Mouse (Mus musculus): Measurements from ENCODE around the gene Sae1.
A peak's percentile ranks its signal among the peaks of the same experiment; 100 is the strongest.
"Not testable (repeated sequence)": the region's sequence is repeated elsewhere in the genome, so short reads cannot be mapped to it uniquely, and the experiment has no call there.

Gene Sae1

GRCm38 (mm10) chr7:16402968-16403948 lies 15.7 kb upstream of the Sae1 start:
- DNase-seq (ENCODE audit: low read depth, low spot score): no peak

GRCm38 (mm10) chr7:16402449-16402848 lies 14.8 kb upstream of the Sae1 start:
- DNase-seq (ENCODE audit: low read depth, low spot score): no peak

DNA sequence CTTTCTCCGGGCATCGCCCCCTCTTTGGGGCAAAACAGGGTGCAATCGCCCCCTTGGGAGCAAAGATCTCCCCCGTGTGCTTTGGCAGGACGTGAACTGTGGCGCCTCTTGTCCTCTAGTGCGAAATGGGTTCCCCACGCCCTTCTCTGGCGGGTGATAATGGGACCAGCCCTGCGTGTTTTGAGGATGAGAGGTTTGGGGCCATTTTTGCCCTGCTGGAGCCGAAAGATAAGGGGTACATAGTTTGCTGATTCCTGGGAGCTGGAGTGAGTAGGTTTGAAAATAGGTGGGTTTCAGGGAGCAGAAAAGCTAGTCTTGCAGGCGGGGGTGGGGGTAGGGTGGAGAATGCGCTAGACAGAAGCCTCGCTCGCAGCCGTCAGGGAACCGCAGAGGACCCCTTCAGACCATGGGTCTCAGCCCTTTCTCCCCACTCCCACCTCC lies 14.4 kb upstream of the Sae1 start:
- DNase-seq (ENCODE audit: low read depth, low spot score): no peak

- DNase-seq (ENCODE audit: low read depth, low spot score): no peak
Measured at GRCm38 (mm10) chr7:16400689-16401611, 13.3 kb upstream of the Sae1 start, which contains the start of gene Zc3h4. Gene Zc3h4, plus strand, starts transcription at chr7:16400910.

DNA sequence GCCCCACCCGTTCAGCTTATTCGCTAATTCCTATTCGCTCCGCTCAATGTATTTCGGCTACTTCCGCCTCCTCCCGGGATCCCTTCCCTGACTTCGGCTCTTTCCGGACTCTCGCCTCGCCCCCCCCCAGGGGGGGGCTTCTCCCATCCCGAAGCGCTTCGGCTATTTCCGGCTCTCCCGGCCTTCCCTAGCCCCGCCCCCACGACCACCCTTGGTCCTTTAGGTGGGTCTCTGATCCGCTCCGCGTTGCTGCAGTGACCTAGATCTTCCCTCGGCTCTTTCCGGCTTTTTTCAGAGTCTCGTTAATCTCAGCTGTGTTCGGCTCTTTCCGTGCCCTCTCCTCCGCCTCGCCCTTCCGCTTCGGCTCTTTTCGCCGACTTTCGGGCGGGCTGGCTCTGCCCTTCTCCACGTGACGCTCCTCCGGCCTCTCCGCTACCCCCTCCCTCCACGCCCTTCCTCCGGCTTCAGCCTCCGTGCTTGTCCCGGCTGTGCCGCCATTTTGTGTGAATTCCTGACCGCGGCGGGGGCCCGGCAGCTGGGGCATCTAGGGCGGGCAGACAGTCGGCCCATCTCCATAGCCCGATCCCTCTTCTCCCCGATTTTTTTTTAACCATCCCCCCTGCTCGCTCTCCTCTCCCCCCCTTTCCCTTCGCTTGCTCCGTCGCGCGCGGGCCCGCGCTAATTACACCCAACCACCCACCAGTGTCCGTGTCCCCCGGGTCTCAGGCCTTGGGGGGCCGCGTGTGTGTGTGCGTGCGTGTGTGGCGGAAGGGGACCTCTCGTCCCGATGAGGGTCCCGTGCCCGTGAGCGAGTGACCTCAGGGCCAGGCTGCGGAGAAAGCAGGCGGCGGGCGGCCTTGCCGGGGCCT lies 12.4 kb upstream of the Sae1 start:
- peak; percentile 92 for DNase-seq (ENCODE audit: low read depth, low spot score)

- DNase-seq (ENCODE audit: low read depth, low spot score): peak; percentile 76
Measured at GRCm38 (mm10) chr7:16399098-16399819, 11.7 kb upstream of the Sae1 start.

- no peak for DNase-seq (ENCODE audit: low read depth, low spot score)
Measured at GRCm38 (mm10) chr7:16398387-16399050, 10.9 kb upstream of the Sae1 start.

- DNase-seq (ENCODE audit: low read depth, low spot score): no peak
Measured at GRCm38 (mm10) chr7:16397465-16397864, 9.9 kb upstream of the Sae1 start.

- no peak for DNase-seq (ENCODE audit: low read depth, low spot score)
Measured at GRCm38 (mm10) chr7:16395944-16396343, 8.3 kb upstream of the Sae1 start.

DNA sequence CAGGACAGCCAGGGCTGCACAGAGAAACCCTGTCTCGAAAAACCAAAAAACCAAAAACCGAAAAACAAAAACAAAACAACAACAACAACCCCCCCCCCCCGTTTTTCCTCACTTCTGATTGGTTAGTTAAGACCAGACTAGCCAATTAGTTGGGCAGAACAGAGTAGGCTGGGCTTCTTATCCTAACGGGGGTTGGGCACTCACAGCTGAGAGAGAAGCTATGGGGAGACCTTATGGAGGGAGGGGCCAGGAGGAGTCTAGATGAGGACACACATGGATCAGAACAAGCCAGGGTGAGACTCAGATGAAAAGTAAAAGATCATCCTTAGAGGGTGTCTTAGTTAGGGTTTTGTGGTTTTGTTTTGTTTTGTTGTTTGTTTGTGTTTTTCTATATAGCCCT lies 5.3 kb upstream of the Sae1 start:
- DNase-seq (ENCODE audit: low read depth, low spot score): no peak

DNA sequence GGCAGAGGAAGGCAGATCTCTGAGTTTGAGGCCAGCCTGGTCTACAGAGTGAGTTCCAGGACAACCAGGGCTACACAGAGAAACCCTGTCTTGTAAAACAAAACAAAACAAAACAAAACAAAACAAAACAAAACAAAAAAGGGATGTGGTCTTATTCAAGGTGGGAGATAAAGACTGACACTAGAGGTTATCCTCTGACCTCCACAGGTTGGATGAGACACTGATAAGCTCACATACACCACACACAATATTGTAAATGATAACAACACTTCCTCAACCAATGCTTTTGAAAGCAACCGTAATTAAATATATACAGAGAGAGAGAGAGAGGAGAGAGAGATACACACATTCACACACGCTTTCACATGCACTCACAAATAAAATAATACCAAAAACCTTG lies 2.3 kb upstream of the Sae1 start:
- not testable (repeated sequence) for DNase-seq (ENCODE audit: low read depth, low spot score)

GRCm38 (mm10) chr7:16376505-16376904 lies 11.1 kb downstream of the Sae1 start:
- DNase-seq (ENCODE audit: low read depth, low spot score): no peak

DNA sequence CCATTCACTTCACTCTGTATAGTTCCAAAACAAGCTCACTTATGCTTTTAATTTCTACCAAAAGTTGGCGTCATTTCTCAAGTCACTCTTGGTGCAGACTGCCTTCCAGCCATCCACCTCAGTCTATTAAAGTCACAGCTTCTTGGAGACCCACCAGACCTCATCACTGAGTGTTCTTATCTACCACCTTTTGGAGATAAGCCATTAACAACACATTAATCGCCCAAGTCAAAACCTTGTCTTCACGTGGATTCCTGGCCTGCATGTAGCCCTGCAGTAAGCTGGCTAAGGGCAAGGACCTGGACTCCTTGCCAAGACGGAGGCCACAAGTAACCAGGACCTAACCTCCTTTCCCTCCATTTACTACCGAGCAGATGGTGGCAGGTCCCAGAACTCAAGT lies 12.6 kb downstream of the Sae1 start:
- no peak for DNase-seq (ENCODE audit: low read depth, low spot score)

DNA sequence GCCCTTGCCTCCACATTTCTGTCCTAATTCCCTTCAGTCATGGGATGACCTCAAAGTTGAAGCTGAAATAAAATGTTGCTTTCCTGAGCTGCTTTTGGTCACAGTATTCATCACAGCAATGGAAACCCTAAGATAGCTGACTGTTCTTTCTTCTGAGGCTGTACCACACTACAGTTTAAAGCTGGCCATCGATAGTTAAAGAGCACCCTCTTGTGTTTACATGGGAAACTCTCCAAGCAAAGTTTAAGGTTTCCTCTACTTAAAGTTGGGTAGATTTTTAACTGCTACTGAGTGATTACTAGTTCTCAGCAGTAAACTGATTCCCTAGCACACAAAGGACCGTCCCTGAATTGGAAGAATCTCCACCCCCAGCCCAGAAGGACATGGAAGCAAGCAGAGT lies 13.9 kb downstream of the Sae1 start:
- no peak for DNase-seq (ENCODE audit: low read depth, low spot score)

- DNase-seq (ENCODE audit: low read depth, low spot score): no peak
Measured at GRCm38 (mm10) chr7:16370596-16370995, 17.0 kb downstream of the Sae1 start.

DNA sequence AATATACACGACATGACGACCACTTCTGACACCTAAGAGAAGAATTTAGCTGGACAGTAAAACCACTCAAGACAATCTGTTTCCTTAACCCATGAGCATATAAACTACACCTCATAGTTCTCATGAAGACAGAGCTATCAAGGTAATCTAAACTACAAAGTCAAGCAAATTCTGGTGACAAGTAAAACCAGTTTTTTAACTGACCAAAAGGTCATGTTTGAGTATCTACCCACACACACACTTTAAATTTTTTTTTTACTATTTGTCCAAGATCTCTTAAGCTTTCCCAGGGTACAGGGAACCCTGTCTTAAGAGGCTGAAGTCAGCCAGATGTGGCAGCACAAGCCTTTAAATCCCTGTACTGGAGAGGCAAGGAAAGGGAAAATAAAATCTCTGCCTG lies 18.8 kb downstream of the Sae1 start:
- DNase-seq (ENCODE audit: low read depth, low spot score): no peak

GRCm38 (mm10) chr7:16366669-16367068 lies 20.9 kb downstream of the Sae1 start:
- DNase-seq (ENCODE audit: low read depth, low spot score): no peak

GRCm38 (mm10) chr7:16366133-16366646 lies 21.4 kb downstream of the Sae1 start:
- DNase-seq (ENCODE audit: low read depth, low spot score): no peak

GRCm38 (mm10) chr7:16364901-16365500 lies 22.6 kb downstream of the Sae1 start:
- DNase-seq (ENCODE audit: low read depth, low spot score): peak; percentile 61
